10 mouse cellular contexts compared by ENCODE assay signal in genomic region chr6:134454093-134454492, GRCm38 (mm10). TPM values are rescaled to one million over a fixed set of nuclear protein-coding genes. Genes with fewer than 3 reads are reported as not detected.
DNase-seq lines count a peak whose midpoint lies in the region; ATAC-seq and TF ChIP-seq lines count a peak whose summit lies in the region.
"Had no signal": no experiment of that assay in that cellular context is flagged by ENCODE, and none has a peak within 500 bp of the region (broad histone marks: within the 10 kb centered on the region; RNA-seq: fewer than 3 reads in every experiment).

No protein-coding gene starts in this region.

- peaks cover 64% of the 10 kb centered on the region for H3K36me3 ChIP-seq in kidney, postnatal 0 days (ENCODE audit: insufficient read depth, low read length)
- H3K36me3 ChIP-seq in kidney, embryonic 16.5 days (ENCODE audit: insufficient read depth, low read length), result peaks cover 75% of the 10 kb centered on the region
- peaks cover 76% of the 10 kb centered on the region for H3K36me3 ChIP-seq in small intestine, adult 2 months (ENCODE audit: control insufficient read depth, insufficient read depth, low read length)
- H3K36me3 ChIP-seq in forebrain, embryonic 11.5 days (ENCODE audit: control insufficient read depth, insufficient read depth, low read length), result peaks cover 20% of the 10 kb centered on the region; the same call in 1 of the 2 replicates

- POLR2A ChIA-PET in Patski (lab: Charles Lee), result no interaction called here

- no peak for ATAC-seq in kidney, postnatal 0 days (replicated peaks; ENCODE audit: low FRiP score, low read depth)
- ATAC-seq in kidney, embryonic 16.5 days (ENCODE audit: low FRiP score, low TSS enrichment), result no peak
- ATAC-seq in Patski, result peak; percentile 57
- ATAC-seq in forebrain, embryonic 11.5 days (replicated peaks; ENCODE audit: low FRiP score), result no peak

- H3K4me3 ChIP-seq in kidney, postnatal 0 days (replicated peaks; ENCODE audit: low read depth, low read length), result no peak overlapping the region
- H3K4me3 ChIP-seq in kidney, embryonic 16.5 days (ENCODE audit: low read length), result no peak overlapping the region
- H3K4me3 ChIP-seq in small intestine, adult 2 months (ENCODE audit: low read depth, low read length), result no peak overlapping the region
- no peak overlapping the region for H3K4me3 ChIP-seq in forebrain, embryonic 11.5 days (ENCODE audit: low read depth, low read length)
- H3K4me3 ChIP-seq: midbrain, embryonic 12.5 days had no signal

- no peak overlapping the region for H3K9ac ChIP-seq in kidney, postnatal 0 days (ENCODE audit: low read depth, low read length)
- no peak overlapping the region for H3K9ac ChIP-seq in kidney, embryonic 16.5 days (replicated peaks; ENCODE audit: low read length)
- no peak overlapping the region for H3K9ac ChIP-seq in forebrain, embryonic 11.5 days (ENCODE audit: low read length)
- H3K9ac ChIP-seq: midbrain, embryonic 12.5 days had no signal

- no peak overlapping the region for H3K4me2 ChIP-seq in kidney, postnatal 0 days (ENCODE audit: low read length)
- H3K4me2 ChIP-seq in kidney, embryonic 16.5 days (replicated peaks; ENCODE audit: low read depth, low read length), result no peak overlapping the region
- no peak overlapping the region for H3K4me2 ChIP-seq in forebrain, embryonic 11.5 days (ENCODE audit: low read depth, low read length, severe bottlenecking)
- H3K4me2 ChIP-seq: midbrain, embryonic 12.5 days had no signal

- no peaks in the 10 kb centered on the region for H3K4me1 ChIP-seq in kidney, postnatal 0 days (replicated peaks; ENCODE audit: insufficient read depth, low read length)
- peaks cover 8% of the 10 kb centered on the region; the same call in 1 of the 2 replicates for H3K4me1 ChIP-seq in kidney, embryonic 16.5 days (ENCODE audit: insufficient read depth, low read length)
- no peaks in the 10 kb centered on the region for H3K4me1 ChIP-seq in small intestine, adult 2 months (ENCODE audit: control insufficient read depth, insufficient read depth, insufficient read length, low read length)
- H3K4me1 ChIP-seq in forebrain, embryonic 11.5 days (replicated peaks; ENCODE audit: control insufficient read depth, insufficient read depth, low read length), result 0 out of 2 replicates have a peak, but pooled peaks cover 1% of the 10 kb centered on the region
- H3K4me1 ChIP-seq: midbrain, embryonic 12.5 days had no signal

- 90% methylated on average over 1 of the region's 1 CpGs for WGBS in kidney, postnatal 0 days
- 84% methylated on average over 1 of the region's 1 CpGs for WGBS in kidney, embryonic 16.5 days
- 93% methylated on average over 1 of the region's 1 CpGs for WGBS in small intestine, adult 2 months
- WGBS in forebrain, embryonic 11.5 days, result 96% methylated on average over 1 of the region's 1 CpGs

- TF ChIP-seq POLR2A in small intestine, adult 2 months (IDR thresholded peaks at IDR 0.05; ENCODE audit: low read depth, low read length), result no peak

- TF ChIP-seq CTCF in kidney, postnatal 0 days (IDR thresholded peaks at IDR 0.05; ENCODE audit: low read depth), result peak; percentile 74
- peak; percentile 57 for TF ChIP-seq CTCF in Patski (IDR thresholded peaks at IDR 0.05)
- peak; percentile 47; the same call in 1 of the 2 replicates for TF ChIP-seq CTCF in small intestine, adult 2 months (IDR thresholded peaks at IDR 0.05; ENCODE audit: extremely low read depth, insufficient read length, insufficient replicate concordance, low read depth, low read length)

- no peaks in the 10 kb centered on the region for H3K27me3 ChIP-seq in kidney, postnatal 0 days (ENCODE audit: insufficient read depth, low read length)
- H3K27me3 ChIP-seq in kidney, embryonic 16.5 days (ENCODE audit: insufficient read depth, low read length), result no peaks in the 10 kb centered on the region
- no peaks in the 10 kb centered on the region for H3K27me3 ChIP-seq in Patski
- H3K27me3 ChIP-seq in small intestine, adult 2 months (ENCODE audit: control insufficient read depth, insufficient read depth, low read length), result no peaks in the 10 kb centered on the region
- H3K27me3 ChIP-seq in forebrain, embryonic 11.5 days (ENCODE audit: control insufficient read depth, insufficient read depth, low read length), result no peaks in the 10 kb centered on the region
- H3K27me3 ChIP-seq: midbrain, embryonic 12.5 days had no signal

- DNase-seq in kidney, postnatal 0 days (ENCODE audit: low spot score), result peak; percentile 31
- DNase-seq in Patski (ENCODE audit: low read depth, low spot score), result no peak
- DNase-seq in kidney, postnatal 36 days, result peak; percentile 27 to 64
- no peak for DNase-seq in right cerebral cortex, postnatal 10 days (ENCODE audit: low spot score in 2 of 2)
- no peak for DNase-seq in forebrain, embryonic 11.5 days (ENCODE audit: low spot score)
- no peak for DNase-seq in right cerebral cortex, adult 2 months (ENCODE audit: low spot score in 2 of 2)

- CTCF ChIA-PET in Patski (lab: Charles Lee), result interaction anchor here (1.4 to 2.5 kb wide), 2 partner anchors 8 to 14 kb away, joined by 4 to 8 read pairs; no protein-coding TSS in a partner anchor

- H3K9me3 ChIP-seq in kidney, postnatal 0 days (replicated peaks; ENCODE audit: low read length), result no peaks in the 10 kb centered on the region
- H3K9me3 ChIP-seq in kidney, embryonic 16.5 days (ENCODE audit: low read length), result no peaks in the 10 kb centered on the region
- H3K9me3 ChIP-seq in forebrain, embryonic 11.5 days (ENCODE audit: control insufficient read depth, low read length), result no peaks in the 10 kb centered on the region
- H3K9me3 ChIP-seq: midbrain, embryonic 12.5 days had no signal

- no peak overlapping the region for H3K27ac ChIP-seq in kidney, postnatal 0 days
- no peak overlapping the region for H3K27ac ChIP-seq in kidney, embryonic 16.5 days (ENCODE audit: low read length)
- H3K27ac ChIP-seq in small intestine, adult 2 months (ENCODE audit: insufficient read depth, low read depth, low read length), result no peak overlapping the region
- H3K27ac ChIP-seq in forebrain, embryonic 11.5 days (ENCODE audit: low read depth, low read length), result no peak overlapping the region
- H3K27ac ChIP-seq: midbrain, embryonic 12.5 days had no signal

- in situ Hi-C loops in Patski (cut with MboI; ENCODE audit: low pct_unique_long_range_greater_than_20kb), result no loop called here

RNA-seq across cellular contexts. Expression of gene Bcl2l14, which starts 58.0 kb away (rescaled TPM):
- 9.3 and 10.2 TPM in 2 replicates for polyA plus RNA-seq in kidney, postnatal 0 days (2015; fragmentation: Nextera tagmentation; extraction: Ambion mirVana)
- 7.6 and 8.9 TPM in 2 replicates for polyA plus RNA-seq in kidney, embryonic 16.5 days (2015; fragmentation: Nextera tagmentation; extraction: Ambion mirVana)
- not detected for polyA plus RNA-seq in Patski (2021)
- 7.9 TPM in 2 replicates for polyA plus RNA-seq in small intestine, adult 2 months (2012; rRNA removed)
- 0.24 and 0.33 TPM in 2 replicates for polyA plus RNA-seq in forebrain, embryonic 11.5 days (2014; fragmentation: Nextera tagmentation; extraction: Ambion mirVana)
- polyA plus RNA-seq: frontal cortex, adult 2 months had no signal

Comparison
In these comparisons a context has a peak if more than half of its experiments do, and no peak if none do; other contexts are left out.
1. DNase-seq: peak in kidney, postnatal 0 days (single experiment) and kidney, postnatal 36 days (2 of 2); none in Patski (single experiment), right cerebral cortex, postnatal 10 days (0 of 2), forebrain, embryonic 11.5 days (single experiment) and right cerebral cortex, adult 2 months (0 of 2).
2. Peak in every context shown above with its lines, with median percentiles within 50 percentile points of each other: CTCF ChIP-seq.